Mouse (Mus musculus) ES-Bruce4 (cell line): Measurements from ENCODE around the gene 1190007I07Rik.

Source experiments
- CTCF ChIP-seq: IDR thresholded peaks from one replicate; pipeline ENCODE4 v1.8.1; 2011; ENCODE audit warnings: low read depth, low read length
- EP300 ChIP-seq: IDR thresholded peaks from 2 replicates; pipeline ENCODE4 v1.6.1; 2011; ENCODE audit warnings: low read depth, low read length; ENCODE audit not compliant: insufficient read depth
- POLR2A ChIP-seq: IDR thresholded peaks from one replicate; pipeline ENCODE4 v1.8.1; 2011; ENCODE audit warnings: low read length; ENCODE audit not compliant: insufficient read depth

DNA sequence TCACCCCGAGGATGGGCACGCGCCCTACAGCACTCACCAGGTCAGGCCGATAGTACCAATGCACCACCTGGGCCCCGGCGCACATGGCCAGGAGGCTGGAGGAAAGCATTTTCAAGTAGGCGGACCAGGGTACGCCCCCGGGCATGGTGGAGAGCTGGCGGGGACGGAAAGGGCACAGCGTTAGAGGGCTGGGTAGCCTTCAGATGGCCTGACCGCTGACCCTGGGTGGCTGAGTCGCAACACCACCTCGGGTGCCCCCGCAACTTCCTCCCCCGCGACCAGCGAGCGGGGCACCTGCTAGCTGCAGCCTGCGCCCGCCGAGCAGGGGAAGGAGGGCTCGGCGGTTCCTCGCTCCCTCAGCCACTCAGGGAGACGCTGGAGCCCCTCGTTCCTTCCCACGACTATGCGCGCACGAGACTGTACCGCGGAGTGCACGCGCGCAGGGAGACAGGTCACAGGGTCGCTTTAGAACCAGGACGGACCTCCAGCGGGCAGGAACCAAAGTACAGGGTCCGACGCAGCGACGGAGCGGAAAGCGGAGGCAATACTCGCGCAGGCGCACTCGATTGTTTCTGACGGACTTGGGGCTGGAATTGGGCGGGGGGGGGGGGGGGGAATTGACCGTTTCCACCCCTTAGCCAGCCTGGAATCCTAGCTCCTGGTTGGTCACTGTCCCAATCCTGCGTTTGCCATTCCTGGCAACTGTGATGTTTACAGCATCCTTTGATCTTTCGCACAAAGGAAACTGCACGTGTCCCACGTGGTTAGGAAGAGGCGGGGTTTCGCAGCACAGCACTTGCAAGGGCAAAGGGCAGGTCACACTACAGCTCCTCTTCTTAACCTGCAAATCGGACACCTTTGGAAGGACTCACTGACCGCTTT lies at the start of gene 1190007I07Rik:
- peak; percentile 93 for TF ChIP-seq EP300
- TF ChIP-seq CTCF, result no peak
- TF ChIP-seq POLR2A, result peak; percentile 55
